Mouse (Mus musculus): ENCODE results near the gene Fgd4. TPM values are rescaled to one million over a fixed set of nuclear protein-coding genes. Genes with fewer than 3 reads are reported as not detected.
"Not testable (repeated sequence)": the region's sequence is repeated elsewhere in the genome, so short reads cannot be mapped to it uniquely, and the experiment has no call there.

The Fgd4 gene
- total RNA-seq, 1 experiment from 2014 or later = 19.4 TPM

DNA sequence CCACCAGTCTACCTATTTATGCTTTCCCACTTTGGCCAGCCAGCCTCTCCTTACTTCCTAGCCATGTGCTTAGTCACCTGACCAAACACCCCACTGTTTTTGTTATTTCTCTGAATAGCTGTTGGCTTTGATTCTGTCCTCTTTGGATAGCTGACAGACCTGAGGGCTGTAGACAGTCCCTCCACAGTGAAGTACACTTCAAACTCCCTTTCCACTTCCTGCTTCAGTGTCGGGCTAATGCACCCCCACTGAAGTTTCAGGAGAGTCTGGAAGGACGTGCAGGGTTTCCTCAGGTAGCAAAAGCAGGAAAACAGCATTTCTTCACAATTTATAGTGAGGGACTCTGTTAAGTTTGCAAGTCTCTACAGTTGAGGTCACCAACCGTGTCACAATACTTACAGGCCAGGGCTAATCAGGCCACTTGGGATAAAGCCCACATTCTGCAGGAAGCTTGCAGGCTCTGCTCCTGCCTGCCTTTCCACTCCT is 57.4 kb downstream of the Fgd4 start:
- no peak for DNase-seq

DNA sequence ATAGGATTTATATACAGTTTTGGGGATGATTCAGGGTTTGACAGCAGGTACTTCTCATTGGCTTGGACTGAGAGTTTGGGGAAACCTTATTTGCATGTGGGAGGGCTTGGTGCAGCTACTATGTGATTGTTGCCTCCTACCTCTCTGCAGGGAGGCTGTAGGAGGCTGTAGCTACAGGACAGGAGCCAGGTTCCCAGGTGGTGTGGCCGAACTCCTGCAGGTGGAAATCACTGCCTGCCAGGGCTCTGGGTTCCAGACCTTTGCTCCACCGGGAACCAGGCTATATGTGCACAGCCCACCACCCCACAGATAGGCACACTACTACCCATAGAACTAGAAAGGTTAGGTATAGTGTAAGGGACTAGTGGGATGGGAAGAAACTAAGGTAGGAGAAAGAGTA is 61.0 kb downstream of the Fgd4 start:
- not testable (repeated sequence) for DNase-seq

DNA sequence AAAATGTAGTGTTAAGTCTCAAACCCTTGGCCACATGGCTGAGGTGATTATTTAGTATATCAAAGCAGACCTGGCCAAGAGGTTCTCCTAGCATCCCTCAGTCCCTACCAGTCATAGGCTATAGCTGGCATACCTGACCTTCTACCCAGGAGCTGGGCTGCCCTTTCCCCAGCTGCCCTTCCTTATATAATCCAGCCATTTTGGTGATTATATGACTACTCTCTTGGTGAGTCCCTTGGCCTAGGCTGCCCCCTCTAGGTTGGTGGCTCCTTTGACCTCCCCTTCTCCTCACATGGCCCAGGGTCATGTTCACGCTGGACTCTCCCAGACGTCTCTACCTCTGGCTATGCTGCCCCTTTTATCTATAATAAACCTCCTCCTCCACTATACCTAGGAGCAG is 65.1 kb downstream of the Fgd4 start:
- DNase-seq = no peak

DNA sequence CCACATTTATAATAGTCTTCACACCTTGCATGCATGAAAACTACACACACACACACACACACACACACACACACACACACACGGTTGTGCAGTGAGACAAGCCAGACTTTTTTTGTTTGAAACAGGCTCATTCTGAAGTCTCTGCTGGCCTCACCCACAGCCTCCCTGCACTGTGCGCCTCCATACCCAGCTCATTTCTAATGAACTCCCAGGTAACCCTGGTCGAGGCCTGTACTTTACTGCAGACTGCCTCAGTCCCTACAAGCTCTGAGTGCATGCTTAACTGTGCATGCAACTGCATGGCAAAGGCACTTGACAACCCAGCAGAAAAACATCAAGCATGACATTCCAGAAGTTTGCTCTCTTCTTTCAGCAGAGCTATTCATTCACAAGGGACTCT is 72.3 kb downstream of the Fgd4 start:
- no peak for DNase-seq

DNA sequence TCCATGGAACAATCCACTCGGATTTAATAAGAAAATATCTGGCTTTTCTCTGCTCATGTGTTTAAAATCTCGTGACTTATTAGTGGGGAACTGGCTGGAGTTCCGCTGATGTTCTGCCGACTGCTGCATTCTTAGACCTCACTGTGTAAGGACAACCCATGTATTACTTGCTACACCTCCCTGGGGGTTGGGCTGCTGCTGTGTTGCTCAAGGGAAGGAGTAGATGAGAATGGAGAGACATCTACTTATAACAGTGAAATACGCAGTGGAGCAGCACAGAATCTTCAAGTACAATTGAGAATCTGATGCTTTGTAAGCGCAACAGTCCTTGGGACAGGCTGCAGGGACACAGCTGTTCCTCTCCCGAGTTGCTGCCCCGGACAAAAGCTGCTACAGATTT is 73.1 kb downstream of the Fgd4 start:
- DNase-seq = peak; percentile 42

DNA sequence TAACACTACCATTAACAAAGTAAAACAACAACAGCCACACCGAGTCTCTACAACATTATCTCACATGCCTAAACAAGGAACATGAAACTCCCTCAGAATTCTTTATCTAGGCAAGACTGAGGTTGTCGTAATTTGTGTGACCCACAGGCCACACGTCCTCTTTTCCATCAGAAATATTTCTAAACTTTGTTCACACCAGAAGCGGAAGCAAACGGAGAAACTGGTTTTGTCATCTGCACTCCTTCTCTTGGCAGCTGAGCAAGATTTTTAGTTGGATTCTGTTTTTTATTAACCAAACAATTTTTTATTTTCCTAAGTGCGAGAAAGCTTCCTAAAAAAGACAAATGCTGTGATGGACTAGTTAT is 73.6 kb downstream of the Fgd4 start:
- no peak for DNase-seq

DNA sequence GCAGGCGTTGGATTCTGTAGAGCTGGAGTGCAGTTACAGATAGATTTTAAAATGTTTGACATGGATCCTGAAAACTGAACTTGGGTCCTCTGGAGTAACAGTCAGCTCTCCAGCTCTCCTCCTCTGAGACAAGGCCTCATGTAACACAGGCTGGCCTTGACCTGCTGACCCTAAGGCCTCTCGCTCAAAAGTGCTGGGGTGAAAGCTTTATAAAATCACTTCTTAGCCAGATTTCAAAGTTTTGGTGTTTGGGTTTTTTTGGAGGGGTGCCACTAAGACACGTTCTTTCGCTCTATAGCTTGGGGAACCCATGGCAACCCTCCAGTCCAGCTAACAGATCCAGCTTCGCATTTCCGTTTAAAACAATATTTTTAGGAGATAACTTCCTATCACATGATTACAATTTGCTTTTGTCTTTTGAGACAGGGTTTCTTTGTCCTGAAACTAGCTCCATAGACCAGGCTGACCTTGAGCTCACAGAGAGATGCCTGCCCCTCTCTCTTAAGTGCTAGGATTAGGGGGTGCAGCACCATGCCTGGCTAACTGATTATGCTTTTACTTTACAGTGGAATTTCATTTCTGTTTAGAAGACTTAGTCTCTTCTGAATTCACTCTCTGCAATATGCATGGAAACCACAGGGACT is 74.1 kb downstream of the Fgd4 start:
- peak; percentile 22 for DNase-seq

DNA sequence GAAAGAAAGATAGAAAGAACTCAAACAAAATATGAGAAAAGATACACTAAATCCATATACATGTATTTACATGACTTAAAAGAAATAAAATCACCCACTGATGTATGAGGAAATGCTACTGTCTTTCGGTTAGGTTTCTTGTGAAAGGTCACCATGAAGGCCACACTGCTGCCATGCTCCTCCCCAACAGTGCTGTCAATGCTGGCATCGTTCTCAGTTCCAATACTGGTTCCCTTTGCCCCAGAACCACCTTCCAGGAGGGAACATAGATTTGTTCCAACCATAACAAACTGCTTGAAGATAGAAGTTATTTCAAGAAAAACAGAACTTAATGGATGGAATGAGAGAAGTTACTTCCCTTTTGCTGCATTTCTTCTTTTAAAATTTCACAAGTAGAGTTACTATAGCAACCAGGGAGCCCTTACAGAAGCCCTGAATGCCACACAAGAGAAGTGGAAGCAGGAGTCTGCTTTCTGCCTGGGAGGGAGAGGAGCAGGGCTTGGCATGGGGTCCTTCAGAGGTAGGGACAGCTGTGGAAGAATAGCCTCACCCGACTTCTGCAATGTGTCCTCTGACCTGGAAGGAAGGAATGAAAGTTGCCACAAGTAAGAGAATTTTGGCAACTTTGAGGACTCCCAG is 75.0 kb downstream of the Fgd4 start:
- DNase-seq = peak; percentile 7

DNA sequence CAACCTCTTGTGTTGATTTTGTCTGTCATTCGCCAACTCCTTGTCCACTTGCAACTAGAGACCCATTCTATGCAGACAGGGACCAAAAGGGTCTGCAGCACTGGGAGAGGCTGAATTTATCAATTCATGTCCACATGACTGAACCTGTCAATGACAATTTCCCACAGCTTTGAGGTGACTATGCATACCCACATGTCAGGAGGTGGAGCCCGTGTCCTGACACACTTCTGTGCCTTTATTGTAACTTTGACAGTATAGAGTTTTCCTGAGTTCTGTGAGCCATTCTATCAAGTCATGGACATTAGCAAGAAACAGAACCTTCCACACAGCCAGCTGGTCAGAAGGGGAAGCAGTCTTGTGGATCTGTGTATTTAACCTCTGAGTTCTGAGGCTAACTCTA is 76.7 kb downstream of the Fgd4 start:
- DNase-seq = no peak

DNA sequence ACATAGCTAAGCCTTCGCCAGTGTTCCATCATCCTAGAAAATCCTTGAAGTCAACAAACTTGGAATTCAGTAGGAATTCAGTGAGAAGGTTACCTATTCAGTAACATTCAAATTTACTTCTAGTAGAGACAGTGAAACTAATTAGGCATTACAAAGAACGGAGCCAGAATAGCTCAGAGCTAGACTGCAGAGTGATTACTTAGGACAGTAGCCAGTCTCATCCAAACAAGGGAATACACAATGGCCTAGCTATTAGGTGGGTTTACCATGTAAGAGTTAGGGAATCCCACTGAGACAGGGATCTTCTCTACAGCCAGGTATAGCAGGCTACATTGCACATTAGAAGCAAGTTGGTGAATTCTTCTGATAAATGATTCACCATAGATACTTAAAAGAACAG is 77.5 kb downstream of the Fgd4 start:
- DNase-seq = not testable (repeated sequence)

DNA sequence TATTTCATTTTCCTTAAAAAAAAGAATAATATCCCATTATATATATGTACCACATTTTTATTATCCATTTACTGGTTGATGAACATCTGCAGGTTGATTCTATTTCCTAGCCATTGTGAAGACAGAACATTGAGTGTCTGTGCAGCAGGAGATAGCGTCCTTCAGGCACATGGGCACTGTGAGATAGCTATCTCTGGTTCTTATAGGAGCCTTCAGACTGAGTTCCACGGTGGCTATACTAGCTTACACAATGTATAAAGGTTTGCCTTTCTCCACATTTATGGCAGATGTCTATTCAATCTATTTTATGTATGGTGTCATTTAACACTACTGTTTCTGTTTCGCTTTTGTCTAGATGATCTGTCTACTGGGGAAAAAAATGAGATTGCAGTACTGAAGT is 98.9 kb downstream of the Fgd4 start:
- DNase-seq = no peak

DNA sequence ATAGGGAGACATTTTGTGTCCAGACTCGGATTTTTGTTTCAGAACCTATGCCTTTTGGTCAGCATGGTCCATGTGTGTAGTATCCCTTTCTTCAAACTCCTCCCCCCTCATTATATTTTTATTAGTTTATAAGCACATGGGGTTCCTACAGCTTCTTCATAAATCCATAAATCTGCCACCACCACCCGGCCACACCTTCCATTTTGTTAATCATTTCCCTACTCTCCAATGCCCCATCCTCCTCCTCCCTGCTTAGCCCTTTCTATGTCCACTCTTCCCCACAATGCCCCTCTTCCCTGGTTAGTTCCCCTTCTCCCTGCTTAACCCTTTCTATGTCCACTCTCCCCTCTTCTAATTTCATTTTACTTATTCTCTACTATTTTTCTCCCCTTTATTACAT is 99.4 kb downstream of the Fgd4 start:
- no peak for DNase-seq

DNA sequence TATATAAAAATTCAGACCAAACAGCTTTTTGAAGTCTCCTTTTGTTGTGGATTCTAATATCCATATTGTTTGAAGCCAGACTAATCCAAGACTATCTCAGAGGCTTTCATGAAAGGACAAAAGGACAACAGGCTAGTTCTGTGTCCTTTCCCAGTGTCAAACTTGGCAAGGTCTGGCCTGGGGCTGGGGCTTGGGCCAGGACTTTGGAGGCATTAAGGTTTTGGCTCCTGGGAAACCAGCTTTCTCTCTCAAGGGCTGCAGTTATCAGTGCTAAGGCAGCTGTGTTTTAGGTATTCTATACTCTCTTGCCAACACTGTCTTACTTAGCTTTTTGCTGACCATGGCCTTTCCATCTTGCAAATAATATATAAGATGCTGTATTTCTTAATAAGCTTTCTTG is 101.6 kb downstream of the Fgd4 start:
- peak; percentile 23 for DNase-seq

DNA sequence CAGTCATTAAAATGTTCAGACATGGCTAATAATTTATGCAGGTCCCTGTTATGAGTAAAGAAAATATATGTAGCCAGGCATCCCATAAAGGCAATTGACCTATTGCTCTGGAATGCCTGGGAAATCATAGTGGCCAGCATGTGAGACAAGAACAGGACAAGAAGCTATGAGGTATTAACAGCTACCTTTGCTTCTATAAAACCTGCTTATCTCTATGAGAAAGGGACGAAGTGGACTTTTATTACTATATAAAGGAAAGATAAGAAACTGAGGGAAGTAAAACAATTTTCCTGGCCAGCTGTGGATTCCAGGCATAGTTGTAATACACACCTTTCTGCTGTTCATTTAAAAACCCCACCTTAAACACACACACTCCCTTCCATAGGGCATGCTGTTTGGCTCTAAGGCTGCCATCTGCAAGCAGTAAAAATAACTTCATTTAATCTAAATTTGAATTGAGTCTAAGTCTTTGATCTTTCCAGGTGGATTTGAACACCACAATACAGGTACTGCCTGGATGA is 114.8 kb downstream of the Fgd4 start:
- no peak for DNase-seq

DNA sequence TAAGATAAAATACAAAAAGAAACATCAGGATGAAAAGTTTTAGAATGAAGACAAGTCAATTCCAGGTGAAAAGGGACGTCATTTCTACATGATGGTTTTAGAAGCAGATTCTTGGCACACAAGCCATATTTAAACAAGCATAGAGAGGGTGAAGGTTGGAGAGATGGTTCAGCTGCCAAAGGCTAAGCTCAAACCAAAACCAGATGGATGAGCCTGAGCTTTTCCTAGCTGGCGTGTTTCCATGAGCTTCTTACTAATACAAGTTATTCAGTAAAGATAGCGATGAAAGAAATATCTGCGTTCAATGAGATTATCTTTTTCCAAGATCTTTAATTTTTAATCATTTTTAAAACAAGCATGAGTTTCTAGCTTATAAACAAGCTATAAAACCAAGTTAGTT is 115.7 kb downstream of the Fgd4 start:
- no peak for DNase-seq

DNA sequence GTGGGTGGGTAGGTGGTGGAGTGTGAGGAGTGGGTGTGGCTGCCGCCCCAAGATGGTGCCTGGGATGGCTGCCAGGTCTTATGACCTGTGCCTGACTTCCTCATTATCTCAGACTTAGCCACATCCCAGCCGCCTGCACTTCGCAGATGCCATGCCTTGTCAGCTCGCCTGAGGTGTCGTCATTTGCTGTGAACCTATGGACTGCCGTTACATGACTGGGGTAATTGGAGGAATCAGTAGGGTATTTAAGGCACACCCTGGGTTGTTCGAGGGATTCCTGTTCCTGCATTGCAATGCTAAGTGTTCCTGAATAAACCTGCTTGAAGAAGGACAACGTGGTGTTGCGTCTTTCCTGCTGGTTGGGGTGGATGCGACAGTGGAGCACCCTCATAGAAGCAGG is 126.9 kb downstream of the Fgd4 start:
- DNase-seq = not testable (repeated sequence)

DNA sequence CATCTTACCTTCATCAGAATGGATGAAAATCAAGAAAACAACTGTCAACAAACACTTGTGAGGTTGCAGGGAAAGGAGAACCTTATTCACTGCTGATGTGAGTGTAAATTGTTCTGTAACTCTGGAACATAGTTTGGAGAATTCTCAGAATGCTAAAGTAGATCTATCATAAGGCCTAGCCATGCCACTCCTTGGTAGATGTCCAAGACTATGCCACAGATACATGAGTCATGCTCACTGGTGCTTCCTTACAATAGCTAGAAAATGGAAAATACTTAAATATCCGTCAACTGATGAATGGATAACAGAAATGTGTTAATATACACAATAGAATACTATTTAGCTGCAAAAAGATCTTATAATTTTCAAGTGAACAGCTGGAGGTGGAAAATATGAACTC is 150.3 kb downstream of the Fgd4 start:
- DNase-seq = no peak

DNA sequence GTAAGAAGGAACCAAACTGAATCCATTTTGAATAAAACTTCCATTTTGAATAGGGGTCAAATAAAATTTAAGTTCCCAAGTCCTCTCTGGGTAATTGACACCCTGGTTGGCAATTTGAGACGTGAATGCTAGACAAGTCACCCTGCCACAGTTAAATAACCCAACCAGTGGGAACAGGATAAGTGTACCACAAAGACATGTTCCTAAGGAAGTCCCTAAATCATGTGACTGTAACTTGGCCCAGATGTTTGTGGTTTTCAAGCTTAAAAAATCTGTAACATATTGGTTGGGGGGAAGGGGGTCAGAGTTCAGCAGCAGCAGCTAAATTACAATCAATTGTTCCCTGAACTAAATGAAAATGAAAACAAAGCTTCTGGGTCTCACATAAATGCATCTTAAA is 161.9 kb downstream of the Fgd4 start:
- DNase-seq = no peak

DNA sequence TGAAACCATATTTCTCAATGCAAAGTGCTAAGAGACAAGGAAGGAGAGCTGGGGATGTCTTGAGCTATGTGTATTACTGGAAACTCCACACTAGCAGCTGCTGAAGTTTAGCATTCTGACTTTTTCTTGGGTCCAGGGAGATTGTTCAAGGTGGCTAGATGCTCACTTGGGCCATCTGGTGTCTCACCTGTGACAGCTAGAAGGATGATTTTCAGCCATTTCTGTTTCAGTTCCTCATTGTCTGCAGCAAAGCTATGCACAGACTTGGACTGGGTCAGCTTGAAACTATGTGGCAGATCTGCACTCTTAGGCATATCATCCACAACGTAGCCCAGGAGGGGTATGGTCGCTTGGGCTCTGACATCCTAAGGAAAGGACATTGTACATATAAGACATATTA is 177.9 kb downstream of the Fgd4 start:
- no peak for DNase-seq

DNA sequence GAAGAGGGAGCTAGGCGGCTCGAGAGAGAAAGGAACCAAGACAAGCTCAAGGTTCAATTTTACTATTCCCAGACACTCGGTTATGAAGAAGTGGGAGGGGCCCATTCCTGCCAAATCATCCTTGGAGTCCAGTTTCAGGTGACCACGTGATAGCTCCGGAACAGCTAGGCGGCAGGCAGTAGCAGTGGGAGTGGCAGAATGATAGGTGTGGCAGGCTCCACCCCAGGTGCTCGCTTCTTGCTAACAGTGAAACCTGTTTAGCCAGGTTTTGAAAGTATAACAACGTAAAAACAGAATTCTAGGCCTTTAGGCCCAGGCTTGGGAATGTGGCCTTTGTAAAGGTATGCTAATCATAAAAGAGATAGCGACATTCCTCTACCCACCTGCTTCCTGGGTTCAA is 233.1 kb downstream of the Fgd4 start:
- DNase-seq = not testable (repeated sequence)

Data from adrenal gland, postnatal 25 days (tissue).